Mouse (Mus musculus) gastrocnemius, adult 18-20 months (tissue): ENCODE results near the gene Mta3. TPM values are rescaled to one million over a fixed set of nuclear protein-coding genes. Genes with fewer than 3 reads are reported as not detected.

Experiments used
- DNase-seq: peaks from one replicate; pipeline ENCODE4 v3.0.0; 2021; ENCODE audit warnings: low spot score
- long read RNA-seq, 2 experiments: library from polyadenylated mRNA; stranded (forward); transcript quantifications; one replicate each; pipeline ENCODE4 v2.0.0; 2021
- total RNA-seq, 2 experiments: library from RNA; stranded (reverse); gene quantifications; 2 replicates each; pipeline ENCODE4 v1.2.3; 2021

Gene Mta3
- 1 to 10 TPM; 7.9 to 8.4 TPM for total RNA-seq
- long read RNA-seq, experiment 1, partial matches to known transcripts: 0 of 6 reads
- long read RNA-seq, experiment 1, other reads (novel, unspliced or antisense): 4 of 6 reads
- long read RNA-seq, experiment 2, partial matches to known transcripts: 0 of 3 reads
- long read RNA-seq, experiment 2, other reads (novel, unspliced or antisense): 2 of 3 reads

- DNase-seq: peak; percentile 51
Measured at GRCm38 (mm10) chr17:83706116-83706593, at the start of gene Mta3. Gene Mta3 (plus strand): TSS chr17:83706163.

DNA sequence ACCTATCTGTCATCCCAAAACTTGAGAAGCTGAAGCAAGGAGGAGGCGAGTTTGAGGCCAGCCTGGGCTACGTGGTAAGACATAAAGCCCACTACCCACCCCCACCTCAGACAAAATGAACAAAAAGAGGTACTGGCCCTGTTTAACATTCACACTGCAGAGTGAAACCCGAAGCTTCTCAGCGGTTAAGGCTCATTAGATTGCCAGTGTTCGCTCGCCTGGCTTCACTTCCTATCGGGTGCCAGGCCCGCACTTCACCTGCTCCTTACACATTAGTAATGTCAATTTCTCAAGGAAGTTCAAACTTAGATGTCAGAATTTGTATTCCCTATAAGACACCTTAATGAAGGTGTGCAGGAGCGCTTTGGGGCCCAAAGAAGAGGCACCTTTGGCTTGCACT lies 48.6 kb upstream of the Mta3 start:
- DNase-seq: no peak

GRCm38 (mm10) chr17:83658943-83659342 lies 47.0 kb upstream of the Mta3 start:
- DNase-seq: no peak

- no peak for DNase-seq
Measured at GRCm38 (mm10) chr17:83664761-83665160, 41.2 kb upstream of the Mta3 start.

DNA sequence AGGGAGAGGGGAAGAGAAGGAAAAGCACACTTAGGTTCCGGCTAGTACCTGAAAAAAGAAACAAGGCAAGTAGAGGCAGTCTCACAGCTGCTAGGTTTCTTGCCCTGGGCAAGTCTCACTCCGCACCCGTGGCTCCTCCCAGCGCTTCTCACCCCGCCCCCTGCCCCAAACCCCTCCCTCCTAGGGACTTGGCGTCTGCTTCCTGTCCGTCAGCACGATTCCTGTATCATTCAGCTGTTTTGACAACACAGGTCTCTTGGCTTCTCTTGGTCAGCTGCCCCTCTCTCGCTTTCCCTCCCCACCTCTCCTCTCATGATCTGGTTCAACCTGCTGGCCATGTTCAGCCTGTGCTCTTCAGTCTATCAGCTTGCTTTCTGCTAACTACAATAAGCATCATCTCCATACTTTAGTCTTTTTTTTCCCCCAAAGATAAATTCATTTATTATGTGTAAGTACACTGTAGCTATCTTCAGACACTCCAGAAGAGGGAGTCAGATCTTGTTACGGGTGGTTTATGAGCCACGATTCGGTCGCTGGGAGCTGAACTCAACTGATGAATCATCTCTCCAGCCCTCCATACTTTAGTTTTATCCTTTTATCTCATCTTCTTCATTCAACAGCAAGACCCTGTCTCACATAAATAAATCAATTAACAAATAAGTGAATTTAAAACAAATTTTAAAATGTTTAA lies 39.2 kb upstream of the Mta3 start:
- DNase-seq: no peak

- no peak for DNase-seq
Measured at GRCm38 (mm10) chr17:83667934-83668690, 37.9 kb upstream of the Mta3 start.

DNA sequence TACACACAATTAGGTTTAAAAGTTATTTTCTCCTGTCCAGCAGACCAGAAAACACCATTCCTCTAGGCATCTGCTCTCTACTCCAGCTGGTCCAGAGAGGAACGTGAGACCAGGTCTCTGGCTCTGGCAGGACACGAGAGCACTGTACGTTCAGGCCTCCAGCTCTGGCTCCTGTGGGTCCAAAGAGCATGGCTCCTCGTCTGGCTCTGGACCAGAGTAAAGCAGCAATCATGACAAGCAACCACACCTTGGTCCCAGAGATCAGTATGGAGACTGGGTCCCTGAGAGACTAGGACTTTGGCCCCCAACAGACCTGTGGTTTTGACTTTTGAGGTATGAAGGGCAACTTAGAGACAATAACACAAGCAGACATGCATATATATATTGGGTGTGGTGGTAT lies 33.3 kb upstream of the Mta3 start:
- no peak for DNase-seq

- no peak for DNase-seq
Measured at GRCm38 (mm10) chr17:83677370-83677769, 28.6 kb upstream of the Mta3 start.

GRCm38 (mm10) chr17:83681977-83682376 lies 24.0 kb upstream of the Mta3 start:
- DNase-seq: no peak

- no peak for DNase-seq
Measured at GRCm38 (mm10) chr17:83684475-83684874, 21.5 kb upstream of the Mta3 start.

GRCm38 (mm10) chr17:83690418-83690817 lies 15.5 kb upstream of the Mta3 start:
- no peak for DNase-seq

GRCm38 (mm10) chr17:83691379-83691778 lies 14.6 kb upstream of the Mta3 start:
- no peak for DNase-seq

DNA sequence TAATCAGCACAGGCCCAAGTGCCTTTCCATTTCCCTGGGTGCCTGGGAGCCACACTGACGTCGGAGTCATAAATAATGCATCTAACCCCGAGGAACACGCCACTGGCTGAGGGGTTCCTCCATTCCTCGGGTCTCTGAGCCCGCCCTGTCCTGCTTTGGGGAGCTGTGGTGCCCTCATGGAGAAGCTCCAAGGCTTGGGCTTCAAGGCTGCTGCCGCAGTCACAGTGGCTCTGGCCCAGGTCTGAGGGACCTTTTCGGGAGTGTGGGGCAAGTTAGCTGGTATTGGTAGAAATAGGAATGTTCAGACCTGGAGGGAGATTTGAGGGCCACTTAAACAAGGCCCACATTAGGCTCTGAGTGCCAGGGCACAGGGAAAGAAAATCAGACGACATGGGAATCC lies 12.0 kb upstream of the Mta3 start:
- no peak for DNase-seq

DNA sequence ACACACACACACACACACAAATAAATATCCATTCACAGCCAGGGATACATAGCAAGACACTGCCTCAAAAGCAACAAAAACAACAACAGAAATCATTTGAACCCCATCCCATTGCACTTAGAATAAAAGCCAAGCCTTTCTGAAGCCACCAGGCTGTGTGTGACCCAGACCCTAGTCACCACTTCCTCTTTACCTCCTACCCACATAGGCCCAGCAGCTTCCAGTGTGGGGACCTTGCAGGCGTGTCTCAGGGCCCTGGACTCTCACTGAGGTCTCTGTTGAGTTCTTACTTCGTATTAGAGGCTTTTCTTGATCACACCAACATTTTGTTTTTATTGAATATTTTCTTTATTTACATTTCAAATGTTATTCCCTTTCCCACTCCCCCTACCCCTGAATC lies 10.2 kb upstream of the Mta3 start:
- no peak for DNase-seq

- no peak for DNase-seq
Measured at GRCm38 (mm10) chr17:83699062-83699724, 6.8 kb upstream of the Mta3 start.

DNA sequence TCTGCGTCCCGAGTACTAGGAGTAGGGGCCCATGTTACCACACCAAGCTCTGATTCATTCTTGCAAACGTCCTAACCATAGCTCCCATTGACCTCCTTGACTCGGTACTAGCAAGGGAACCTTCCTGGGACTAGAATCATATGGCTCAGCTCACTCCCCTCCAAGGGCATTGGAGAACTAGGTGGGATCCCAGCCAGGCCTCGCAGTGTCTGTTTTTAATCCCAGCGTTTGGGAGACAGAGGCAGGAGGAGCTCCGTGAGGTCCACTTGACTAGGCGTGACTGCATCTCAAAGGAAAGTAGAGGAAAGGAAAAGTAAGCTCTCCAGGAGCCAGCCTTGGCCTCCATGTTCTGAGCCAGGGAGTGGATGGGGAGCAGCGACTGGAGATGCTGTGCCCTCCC lies 5.8 kb upstream of the Mta3 start:
- no peak for DNase-seq

GRCm38 (mm10) chr17:83704469-83704868 lies 1.5 kb upstream of the Mta3 start:
- DNase-seq: peak; percentile 39

- DNase-seq: peak; percentile 22
Measured at GRCm38 (mm10) chr17:83705352-83706115, 429 bp upstream of the Mta3 start.

DNA sequence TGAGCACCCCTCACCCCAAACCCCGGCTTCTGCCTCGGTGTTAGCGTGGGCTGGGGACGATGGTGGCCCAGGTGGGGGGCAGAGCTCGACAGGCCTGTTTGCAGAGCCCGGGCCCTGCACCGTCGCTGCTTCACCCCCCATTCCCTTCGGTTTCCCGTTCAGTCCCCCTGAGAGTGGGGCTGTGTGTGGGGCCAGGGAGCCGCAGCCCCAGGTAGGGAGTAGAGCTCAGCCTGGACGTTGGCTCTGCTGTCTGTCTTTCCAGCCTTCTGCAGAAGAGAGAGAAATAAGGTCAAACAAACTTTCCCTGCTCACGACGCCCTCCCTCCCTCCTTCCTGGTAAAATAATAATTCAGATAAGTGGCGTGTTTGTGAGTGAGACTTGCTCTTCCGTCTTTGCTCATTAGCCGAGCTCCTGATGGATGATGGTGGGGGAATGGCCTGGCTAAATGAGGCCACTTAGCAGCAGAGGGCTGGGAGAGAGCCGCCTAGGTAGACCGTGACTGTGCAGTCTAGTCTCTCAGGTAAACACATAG lies 697 bp downstream of the Mta3 start:
- DNase-seq: peak; percentile 9

DNA sequence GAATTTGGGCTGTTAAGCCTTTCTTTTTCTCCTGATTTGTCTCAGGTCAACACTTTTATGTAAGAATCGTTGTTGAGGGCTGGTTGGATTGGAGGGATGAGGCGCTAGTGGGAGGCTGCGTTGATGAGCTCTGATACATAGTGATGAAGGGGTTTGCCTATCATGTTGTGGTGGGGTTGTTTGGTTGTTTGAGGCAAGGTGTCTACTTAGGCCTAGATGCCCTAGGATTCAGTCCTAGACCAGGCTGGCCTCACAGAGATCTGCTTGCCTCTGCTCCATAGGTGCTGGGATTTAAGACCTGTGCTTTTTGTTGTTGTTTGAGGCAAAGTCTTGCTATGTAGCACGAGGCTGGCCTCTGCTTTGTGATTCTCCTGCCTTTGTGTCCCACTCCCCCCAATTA lies 1.4 kb downstream of the Mta3 start:
- DNase-seq: no peak

GRCm38 (mm10) chr17:83707846-83708245 lies 1.9 kb downstream of the Mta3 start:
- DNase-seq: no peak
